Mouse (Mus musculus) cerebellum, postnatal 10 days (tissue): ENCODE data around the gene Car11.

Experiments used
- DNase-seq, 2 experiments: peaks; one replicate each; pipeline ENCODE4 v3.0.0; 2021; ENCODE audit warnings: mixed read lengths in 2 of 2

Gene Car11

DNA sequence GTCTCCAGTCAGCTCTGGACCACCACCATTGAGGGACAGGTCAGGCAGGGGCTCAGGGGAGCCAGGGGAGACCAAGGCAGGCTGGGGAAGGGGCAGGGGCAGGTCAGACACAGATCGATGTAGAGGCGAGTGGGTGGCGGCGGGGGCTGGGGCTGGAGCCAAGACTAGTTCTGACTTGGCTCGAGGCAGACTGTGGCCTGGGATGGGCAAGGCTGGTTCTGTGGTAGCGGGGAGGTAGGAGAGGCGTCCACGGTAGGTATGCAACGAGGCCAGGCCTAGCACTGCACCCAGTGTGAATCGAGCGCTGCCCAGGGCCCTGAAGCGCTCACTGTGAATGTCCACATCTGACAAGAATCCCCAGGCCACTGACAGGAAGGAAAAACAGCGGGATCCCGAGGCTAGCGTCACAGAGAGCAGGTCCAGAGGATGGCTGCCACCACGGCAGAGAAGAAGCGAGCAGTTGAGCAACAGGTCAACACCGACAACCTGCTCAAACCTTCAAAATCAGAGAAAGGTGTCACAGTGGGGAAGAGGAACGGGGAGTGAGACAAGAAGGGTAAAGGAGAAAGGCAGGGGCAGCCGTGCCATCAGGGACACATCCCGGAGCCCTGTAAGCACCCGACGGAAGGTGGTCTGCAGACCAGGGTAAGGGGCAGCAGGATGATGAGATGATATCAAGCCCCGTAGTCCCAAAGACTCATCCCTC is 11.8 kb downstream of the Car11 start:
- DNase-seq: peak; percentile 38 to 39

GRCm38 (mm10) chr7:45712022-45712757 is 12.5 kb downstream of the Car11 start:
- peak; percentile 49 to 62 for DNase-seq

- DNase-seq: peak in 1 of 2 experiments; percentile 26
Observed at GRCm38 (mm10) chr7:45713396-45713795, 13.8 kb downstream of the Car11 start.

DNA sequence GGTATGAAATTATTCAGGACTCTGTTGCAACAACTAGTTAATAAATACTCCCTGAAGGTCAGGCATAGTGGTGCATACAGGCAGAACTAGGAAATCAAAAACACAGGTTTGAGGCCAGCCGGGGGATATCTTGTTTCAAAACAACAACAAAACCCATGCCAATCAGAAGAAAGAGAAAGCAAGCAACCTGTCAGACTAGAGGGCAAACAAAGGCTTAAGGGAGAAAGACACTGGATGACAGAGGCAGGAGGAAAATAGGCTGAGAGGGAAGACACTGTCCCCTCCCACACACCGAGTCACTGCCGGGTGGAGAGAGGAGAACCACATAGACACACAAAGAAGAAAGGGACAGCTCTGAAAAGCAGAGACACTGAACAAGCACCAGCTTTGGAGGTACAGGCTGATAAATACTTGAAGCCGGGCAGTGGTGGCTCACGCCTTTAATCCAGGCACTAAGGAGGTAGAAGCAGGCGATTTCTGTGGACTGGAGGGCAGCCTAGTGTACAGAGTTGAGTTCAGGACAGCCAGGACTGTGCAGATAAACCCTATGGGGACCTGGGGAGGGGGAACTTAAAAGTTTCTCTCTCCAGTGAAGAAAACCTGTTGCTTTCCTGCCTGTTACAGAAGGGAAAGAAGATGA is 14.4 kb downstream of the Car11 start:
- no peak for DNase-seq

- peak in 1 of 2 experiments; percentile 35 for DNase-seq
Observed at GRCm38 (mm10) chr7:45714630-45715089, 15.0 kb downstream of the Car11 start.

DNA sequence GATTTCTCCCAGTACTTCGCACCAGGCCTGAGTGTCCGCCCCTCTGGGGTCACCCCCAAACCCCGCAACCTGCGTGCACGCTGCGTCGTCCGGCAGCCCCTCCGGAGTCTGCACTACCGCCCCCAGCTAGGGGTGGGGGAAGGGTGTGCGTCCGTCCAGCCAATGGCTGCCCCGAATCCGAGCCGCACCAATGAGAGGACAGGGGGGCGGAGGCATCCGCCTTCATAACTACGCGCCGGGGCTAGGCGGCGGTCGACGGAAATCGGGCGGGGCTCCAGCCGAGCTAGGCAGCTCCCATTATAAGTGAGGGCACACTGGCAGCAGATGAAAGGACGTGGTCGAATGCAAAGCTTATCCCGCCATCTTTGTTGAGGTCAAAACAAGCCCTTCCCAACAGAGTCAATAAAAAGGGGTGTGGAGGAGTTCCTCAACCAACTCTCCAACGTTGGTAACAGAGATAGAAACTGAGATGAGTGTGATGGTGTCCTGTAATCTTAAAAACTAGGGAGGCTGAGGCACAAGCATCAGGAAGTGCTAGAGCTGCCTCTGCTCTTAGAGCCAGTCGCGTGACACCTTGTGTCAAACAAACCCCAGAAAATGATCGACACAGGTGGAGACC is 15.6 kb downstream of the Car11 start, which contains the start of gene Rpl18:
TSS of gene Rpl18 (plus strand) at position 368 of the 619 bp plus-strand sequence.
- DNase-seq: peak; percentile 99 to 100

DNA sequence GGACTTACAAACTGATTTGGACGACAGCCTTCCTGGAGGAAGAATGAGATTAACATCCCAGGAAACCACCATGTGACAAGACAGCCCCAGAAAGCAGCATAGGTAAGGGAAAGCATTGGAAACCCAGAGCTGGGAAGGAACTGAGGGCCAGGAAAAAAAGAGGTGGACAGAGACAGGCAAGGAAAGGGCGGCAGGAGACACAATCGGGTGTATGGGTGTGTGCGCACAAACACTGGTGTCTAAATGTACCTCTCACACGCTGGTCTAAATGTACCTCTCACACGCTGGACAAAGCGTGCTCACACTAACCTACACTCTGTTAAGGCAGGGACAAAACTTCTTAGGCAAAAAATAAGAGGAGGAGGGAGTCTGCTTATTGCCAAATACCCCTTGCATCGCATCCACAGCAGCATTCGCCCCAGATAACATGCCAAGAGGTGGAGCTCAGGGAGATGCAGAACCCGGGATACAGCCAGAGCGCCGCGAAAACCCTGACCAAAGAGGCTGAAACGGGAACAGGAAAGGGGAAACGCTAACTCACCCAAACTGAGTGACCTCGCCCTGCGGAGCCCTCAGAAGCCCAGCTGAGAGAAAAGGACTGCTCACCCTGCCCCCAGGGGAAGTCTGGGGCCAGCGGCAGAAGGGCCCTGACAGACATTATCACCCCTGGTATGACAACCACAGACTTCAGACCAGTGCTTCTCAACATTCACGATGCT is 16.3 kb downstream of the Car11 start:
- DNase-seq: peak in 1 of 2 experiments; percentile 18

DNA sequence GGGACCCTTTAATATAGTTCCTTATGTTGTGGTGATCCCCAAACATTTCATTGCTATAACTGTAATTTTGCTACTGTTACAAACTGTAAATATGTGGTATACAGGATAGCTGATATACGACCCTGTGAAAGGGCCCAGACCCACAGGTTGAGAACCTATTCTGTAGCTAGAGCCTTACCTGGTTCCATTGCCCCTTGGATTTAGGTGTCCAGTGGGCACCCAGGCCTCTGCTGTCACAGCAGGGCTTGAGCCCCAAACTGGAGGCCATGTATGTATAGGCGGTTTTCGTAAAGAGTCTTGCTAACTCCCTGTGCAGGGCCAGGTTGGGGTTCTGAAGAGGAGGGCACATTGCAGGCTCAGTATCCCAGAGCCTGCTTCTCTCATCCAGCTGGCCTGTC is 16.8 kb downstream of the Car11 start:
- peak in 1 of 2 experiments; percentile 7 for DNase-seq

DNA sequence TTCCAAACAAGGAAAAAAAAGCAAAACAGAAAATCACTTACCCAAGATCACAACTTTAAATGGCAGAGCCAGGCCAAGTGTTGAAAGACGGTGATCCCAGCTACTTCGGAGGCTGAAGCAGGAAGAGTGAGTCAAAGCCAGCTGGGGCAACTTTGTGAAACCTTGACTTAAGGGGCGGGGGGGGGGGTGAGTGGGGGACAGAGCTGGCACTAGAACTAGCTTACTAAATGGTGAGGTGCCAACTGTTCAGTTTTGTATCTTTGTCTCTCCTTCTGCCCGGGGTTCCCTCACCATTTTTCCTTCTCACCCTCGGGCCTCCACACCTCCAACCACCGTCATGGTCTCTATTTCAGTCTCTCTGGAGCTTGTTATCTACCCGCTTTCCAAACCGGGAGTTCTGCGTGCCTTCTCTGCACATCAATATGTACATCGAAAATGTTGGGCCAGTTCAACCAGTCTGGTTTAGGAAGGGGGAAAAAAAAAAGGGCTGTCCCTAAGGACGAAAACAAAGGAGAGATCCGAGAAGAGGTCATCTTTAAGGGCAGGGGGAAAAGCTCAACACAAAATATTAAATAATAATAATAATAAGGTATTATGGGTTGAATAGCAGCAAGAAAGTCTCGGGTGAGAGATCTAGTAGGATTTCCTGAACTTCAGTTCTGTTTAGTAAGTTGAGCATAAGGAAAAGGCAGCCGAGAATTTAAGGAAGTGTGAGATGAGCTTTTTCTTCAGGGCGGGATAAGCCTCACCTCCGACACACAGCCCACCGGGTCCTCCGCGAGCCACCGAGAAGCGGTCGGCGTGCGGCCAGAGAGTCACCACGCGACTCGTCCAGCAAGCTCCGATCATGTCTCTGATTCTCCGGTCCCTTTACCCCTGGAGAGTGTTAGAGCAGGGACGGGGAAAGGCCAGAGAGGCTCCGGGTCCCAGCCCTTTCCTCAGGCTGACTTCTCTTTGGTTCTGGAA is 17.6 kb downstream of the Car11 start:
- no peak for DNase-seq

DNA sequence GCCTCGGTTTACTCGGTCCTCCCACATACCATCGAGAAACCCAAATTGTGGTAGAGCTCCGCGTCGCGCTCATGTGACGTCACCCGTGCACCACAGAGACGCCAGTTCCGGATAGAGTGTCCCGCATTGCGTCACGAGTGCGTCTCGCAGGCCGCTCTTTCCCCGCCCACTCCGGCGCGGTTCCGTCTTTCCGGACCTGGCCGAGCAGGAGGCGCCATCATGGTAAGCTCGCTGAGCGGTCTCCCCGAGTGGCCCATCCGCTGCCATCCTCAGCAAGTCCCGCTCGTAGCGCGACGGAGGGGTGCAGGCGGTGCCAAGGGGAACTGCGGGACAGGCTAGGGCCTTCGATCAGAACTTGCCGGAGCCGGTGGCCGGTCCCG is 18.3 kb downstream of the Car11 start, which contains the start of gene Sphk2:
TSS of gene Sphk2 (minus strand) at position 85 of the 380 bp plus-strand sequence.
- peak; percentile 99 for DNase-seq

GRCm38 (mm10) chr7:45718331-45718730 is 18.7 kb downstream of the Car11 start:
- DNase-seq: no peak

- DNase-seq: no peak
Observed at GRCm38 (mm10) chr7:45719180-45719579, 19.5 kb downstream of the Car11 start.

DNA sequence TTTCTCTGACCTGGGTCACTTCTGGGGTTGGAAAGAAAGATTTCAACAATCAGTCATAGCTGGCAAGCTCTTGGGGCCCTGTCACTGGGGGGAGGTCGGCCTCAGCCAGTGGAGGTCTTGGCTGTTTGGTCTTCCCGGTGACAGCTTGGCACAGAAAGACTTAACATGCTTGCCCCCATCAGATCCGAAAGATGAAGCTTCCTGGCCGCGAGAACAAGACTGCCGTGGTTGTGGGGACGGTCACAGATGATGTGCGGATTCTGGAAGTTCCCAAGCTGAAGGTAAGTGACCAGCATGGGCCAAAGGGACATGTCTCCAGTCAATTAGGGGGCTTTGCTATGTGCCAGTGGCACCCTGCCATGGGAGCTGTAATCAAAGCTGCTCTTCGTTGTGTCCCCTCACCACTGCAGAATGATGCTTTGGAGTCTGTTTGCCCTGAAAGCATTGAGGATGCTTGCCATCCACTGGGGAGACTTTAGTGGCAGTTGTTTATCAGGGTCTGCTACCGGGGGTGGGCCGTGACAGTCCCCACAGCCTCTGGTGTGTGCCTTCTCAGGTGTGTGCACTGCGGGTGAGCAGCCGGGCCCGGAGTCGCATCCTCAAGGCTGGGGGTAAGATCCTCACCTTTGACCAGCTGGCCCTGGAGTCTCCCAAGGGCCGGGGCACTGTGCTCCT is 20.2 kb downstream of the Car11 start:
- no peak for DNase-seq

GRCm38 (mm10) chr7:45720413-45721233 is 21.0 kb downstream of the Car11 start, which contains the start of gene Fam83e:
TSS of gene Fam83e (plus strand) at chr7:45721212.
- DNase-seq: peak; percentile 45 to 50

- DNase-seq: peak in 1 of 2 experiments; percentile 41
Observed at GRCm38 (mm10) chr7:45721234-45721571, 21.6 kb downstream of the Car11 start.

GRCm38 (mm10) chr7:45721642-45722347 is 22.2 kb downstream of the Car11 start:
- DNase-seq: peak; percentile 77 to 80

- DNase-seq: peak; percentile 62 to 66
Observed at GRCm38 (mm10) chr7:45722348-45722713, 22.7 kb downstream of the Car11 start.

DNA sequence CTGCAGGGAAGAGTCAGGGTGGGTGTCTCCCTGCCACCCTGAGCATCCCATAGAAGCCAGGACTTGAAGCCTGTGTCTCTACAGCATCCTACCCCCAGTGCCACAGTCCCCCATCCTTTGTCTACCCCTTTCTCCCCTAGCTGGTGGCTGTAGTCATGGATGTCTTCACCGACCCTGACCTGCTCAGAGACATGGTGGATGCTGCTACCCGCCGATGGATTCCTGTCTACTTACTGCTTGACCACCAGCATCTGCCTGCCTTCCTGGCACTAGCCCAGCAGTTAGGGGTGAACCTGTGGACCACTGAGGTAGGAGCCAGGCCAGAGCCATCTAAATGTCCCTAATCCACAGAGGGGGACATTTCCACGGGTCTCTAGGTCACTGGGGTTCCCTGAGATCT is 23.7 kb downstream of the Car11 start:
- peak in 1 of 2 experiments; percentile 29 for DNase-seq

DNA sequence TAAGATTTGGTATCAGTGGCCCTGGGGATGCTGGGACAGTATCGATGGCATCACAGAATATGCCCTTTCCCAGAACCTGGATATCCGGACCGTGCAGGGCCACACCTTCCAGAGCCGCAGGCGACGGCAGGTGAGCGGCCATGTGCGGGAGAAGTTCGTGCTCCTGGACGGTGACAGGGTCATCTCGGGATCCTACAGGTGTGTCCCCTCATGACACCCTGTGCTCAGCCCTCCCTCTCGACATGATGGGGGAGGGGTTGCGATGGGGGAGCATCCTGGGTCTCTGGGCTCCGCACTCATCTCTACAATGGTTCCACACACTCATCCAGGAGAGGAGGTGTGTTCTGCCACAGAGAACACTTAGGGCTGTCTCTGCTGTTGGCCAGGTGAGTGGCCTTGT is 24.1 kb downstream of the Car11 start:
- DNase-seq: no peak
